Mouse (Mus musculus) stomach, postnatal 0 days (tissue): ENCODE measurements around the gene Aldh2. TPM values are rescaled to one million over a fixed set of nuclear protein-coding genes. Genes with fewer than 3 reads are reported as not detected.

Experiments used
- ATAC-seq: fragments of 200-750 bp; cut with Nextera tagmentation; 2 replicates; pipeline ENCODE4 v1.8.0; 2017; ENCODE audit not compliant: low FRiP score, low TSS enrichment
- DNase-seq: peaks from one replicate; pipeline ENCODE4 v3.0.0-alpha.2; 2016; ENCODE audit warnings: low spot score
- H3K27ac ChIP-seq: fragments of 300-500 bp; sonication (generic); replicated peaks from 2 replicates; pipeline ENCODE4 v1.5.1; 2014; ENCODE audit warnings: mild to moderate bottlenecking, control low read depth
- H3K27me3 ChIP-seq: fragments of 300-500 bp; sonication (generic); 2 replicates; pipeline ENCODE4 v1.6.1; 2014; ENCODE audit warnings: low read length; ENCODE audit not compliant: control insufficient read depth, insufficient read depth
- H3K36me3 ChIP-seq: fragments of 300-500 bp; sonication (generic); 2 replicates; pipeline ENCODE4 v1.6.1; 2014; ENCODE audit warnings: low read length, mixed read lengths; ENCODE audit not compliant: control insufficient read depth, insufficient read depth
- H3K4me1 ChIP-seq: fragments of 300-500 bp; sonication (generic); replicated peaks from 2 replicates; pipeline ENCODE4 v1.6.1; 2014; ENCODE audit warnings: antibody characterized with exemption; ENCODE audit not compliant: control insufficient read depth, insufficient read depth
- H3K4me2 ChIP-seq: fragments of 300-500 bp; sonication (generic); replicated peaks from 2 replicates; pipeline ENCODE4 v1.6.1; 2014; ENCODE audit warnings: low read depth, mild to moderate bottlenecking, control low read depth, moderate library complexity
- H3K4me3 ChIP-seq: fragments of 300-500 bp; sonication (generic); 2 replicates; pipeline ENCODE4 v1.5.1; 2014; ENCODE audit warnings: low read depth, low read length, control low read depth
- H3K9ac ChIP-seq: fragments of 300-500 bp; sonication (generic); 2 replicates; pipeline ENCODE4 v1.6.1; 2014; ENCODE audit warnings: mild to moderate bottlenecking, low read length, control low read depth, mixed read lengths
- H3K9me3 ChIP-seq: fragments of 300-500 bp; sonication (generic); 2 replicates; pipeline ENCODE4 v1.6.1; 2016; ENCODE audit warnings: low read length; ENCODE audit not compliant: control insufficient read depth
- CTCF ChIP-seq: IDR thresholded peaks from 2 replicates; pipeline ENCODE4 v1.5.1; 2016; ENCODE audit warnings: antibody characterized with exemption, low read depth, mild to moderate bottlenecking, moderate library complexity
- EP300 ChIP-seq: optimal IDR thresholded peaks from 2 replicates; pipeline ENCODE3; 2016; ENCODE audit warnings: antibody characterized with exemption
- WGBS: fragments of 180-500 bp; shearing (Covaris S2); extraction: QIAGEN DNeasy Blood & Tissue Kit; methylation state at CpG from one replicate; pipeline ENCODE4 v1.1.7; 2014; 5-methylcytosine and 5-hydroxymethylcytosine counted together
- polyA plus RNA-seq: library from polyadenylated mRNA; unstranded; fragments of >200 nt; fragmentation: Nextera tagmentation; extraction: Ambion mirVana; gene quantifications from 2 replicates; pipeline ENCODE4 v1.2.1, GENCODE M21; 2015

Gene Aldh2
- polyA plus RNA-seq, 1 experiment from 2014 or later: 136 TPM

GRCm38 (mm10) chr5:121546530-121546895, 47.1 kb downstream of the Aldh2 start:
- 16% methylated on average over 6 of the region's 6 CpGs for WGBS
- Histone ChIP-seq H3K9me3 (no peaks in the 10 kb centered on the region), H3K36me3 (no peaks in the 10 kb centered on the region), H3K9ac (peak overlapping the region; percentile 98), H3K4me1 (0 out of 2 replicates have a peak, but pooled peaks cover 2% of the 10 kb centered on the region), H3K4me3 (peak overlapping the region; percentile 93), H3K27ac (peak overlapping the region; percentile 95; the same call in 1 of the 2 replicates), H3K4me2 (peak overlapping the region; percentile 88), H3K27me3 (no peaks in the 10 kb centered on the region)
- peak; percentile 55 for ATAC-seq
- TF ChIP-seq CTCF: peak; percentile 83
- TF ChIP-seq EP300: no peak
- peak; percentile 69 for DNase-seq

GRCm38 (mm10) chr5:121545793-121546529, 47.7 kb downstream of the Aldh2 start, which contains the start of gene Mapkapk5:
Gene Mapkapk5 (minus strand): TSS chr5:121545905.
- H3K4me1 ChIP-seq: 0 out of 2 replicates have a peak, but pooled peaks cover 2% of the 10 kb centered on the region
- peak; percentile 94 for ATAC-seq

DNA sequence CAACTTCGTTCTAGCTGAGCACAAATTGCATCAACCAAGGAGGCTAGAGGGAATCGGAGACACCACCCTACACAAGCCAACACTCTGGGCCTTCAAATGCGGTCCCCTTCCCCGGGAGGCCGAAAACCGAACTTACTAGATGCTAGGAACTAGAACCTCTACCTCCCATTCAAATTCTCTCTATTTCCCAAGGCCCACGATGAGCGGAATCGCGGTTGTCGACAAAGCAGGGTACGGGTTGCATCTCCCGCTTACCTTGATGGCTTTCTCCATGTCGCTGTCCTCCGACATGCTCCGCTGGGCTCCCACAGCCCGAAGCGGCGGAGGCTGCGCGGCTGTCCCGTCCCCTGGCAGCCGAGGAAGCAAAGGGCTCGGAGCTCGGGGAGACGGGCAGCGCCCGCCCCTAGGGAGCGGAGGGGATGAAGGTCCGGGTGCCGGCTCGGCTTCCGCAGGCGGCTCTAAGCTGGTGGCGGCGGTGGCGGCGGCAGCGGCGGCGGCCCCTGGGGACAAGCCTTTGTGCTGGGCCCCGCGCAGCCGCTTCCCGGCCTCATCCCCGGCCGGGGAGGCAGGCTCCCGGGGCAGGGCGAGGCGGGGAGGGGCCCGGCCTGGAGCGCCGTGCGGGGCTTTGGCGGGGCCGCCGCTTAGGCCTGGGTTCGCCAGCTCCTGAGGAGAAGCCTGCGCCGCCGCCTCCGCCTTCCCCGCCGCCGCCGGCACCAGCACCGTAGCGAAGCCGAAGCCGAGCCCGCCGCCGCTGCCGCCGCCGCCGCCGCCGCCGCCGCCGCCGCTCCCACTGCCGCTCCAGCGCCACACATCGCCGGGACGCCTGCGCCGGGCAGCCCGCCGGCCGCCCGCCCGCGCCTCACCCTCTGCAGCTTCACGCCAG, 48.5 kb downstream of the Aldh2 start, which contains the start of the genes Adam1a and Gm42878:
TSS of gene Adam1a (minus strand) at position 573 of the 883 bp plus-strand sequence.
TSS of gene Gm42878 (minus strand) at position 573 of the 883 bp plus-strand sequence.
- DNase-seq (peak; percentile 68), ATAC-seq (peak; percentile 73)
- H3K36me3 ChIP-seq: no peaks in the 10 kb centered on the region
- under 1% methylated on average over 61 of the region's 97 CpGs for WGBS
- H3K27me3 ChIP-seq: no peaks in the 10 kb centered on the region
- H3K4me3 ChIP-seq: peak within 1 kb of the TSS; percentile 93
- H3K9ac ChIP-seq: peak within 1 kb of the TSS; percentile 98
- H3K9me3 ChIP-seq: no peaks in the 10 kb centered on the region
- 0 out of 2 replicates have a peak, but pooled peaks cover 2% of the 10 kb centered on the region for H3K4me1 ChIP-seq
- H3K27ac ChIP-seq: peak within 1 kb of the TSS; percentile 95
- no peak for TF ChIP-seq CTCF
- no peak for TF ChIP-seq EP300
- H3K4me2 ChIP-seq: peak within 1 kb of the TSS; percentile 88

More at GRCm38 (mm10) chr5:121545793-121546529, 47.7 kb downstream of the Aldh2 start, which contains the start of gene Mapkapk5:
- WGBS: 2% methylated on average over 55 of the region's 55 CpGs
- Histone ChIP-seq H3K9ac (peak within 1 kb of the TSS; percentile 98), H3K9me3 (no peaks in the 10 kb centered on the region), H3K4me3 (peak within 1 kb of the TSS; percentile 93), H3K36me3 (no peaks in the 10 kb centered on the region), H3K27me3 (no peaks in the 10 kb centered on the region), H3K27ac (peak within 1 kb of the TSS; percentile 95), H3K4me2 (peak within 1 kb of the TSS; percentile 88)
- TF ChIP-seq CTCF (no peak), EP300 (peak; percentile 24)
- DNase-seq: peak; percentile 96

DNA sequence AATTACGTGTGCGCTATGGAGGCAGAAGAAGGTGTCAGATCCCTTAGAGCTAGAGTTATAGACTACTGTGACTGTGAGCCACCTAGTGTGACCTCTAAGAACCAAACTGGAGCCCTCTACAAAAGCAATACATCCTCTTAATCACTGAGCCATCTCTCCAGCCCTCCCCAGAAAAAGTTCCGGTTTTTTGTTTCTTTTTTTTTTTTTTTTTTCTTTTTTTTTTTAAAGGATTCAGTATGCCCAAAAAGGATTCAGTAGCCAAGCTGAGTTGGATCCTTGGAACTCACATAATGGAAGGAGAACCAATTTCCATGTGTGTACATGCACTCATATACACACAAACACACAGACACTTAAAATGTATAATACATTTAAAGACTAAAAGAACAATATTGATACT, 50.3 kb downstream of the Aldh2 start:
- no peak for ATAC-seq
- Histone ChIP-seq H3K9ac (no peak overlapping the region), H3K4me2 (no peak overlapping the region), H3K36me3 (no peaks in the 10 kb centered on the region), H3K4me1 (0 out of 2 replicates have a peak, but pooled peaks cover 2% of the 10 kb centered on the region), H3K4me3 (no peak overlapping the region), H3K9me3 (no peaks in the 10 kb centered on the region), H3K27ac (no peak overlapping the region), H3K27me3 (no peaks in the 10 kb centered on the region)
- 75% methylated on average over 3 of the region's 3 CpGs for WGBS
- no peak for TF ChIP-seq EP300
- no peak for DNase-seq

DNA sequence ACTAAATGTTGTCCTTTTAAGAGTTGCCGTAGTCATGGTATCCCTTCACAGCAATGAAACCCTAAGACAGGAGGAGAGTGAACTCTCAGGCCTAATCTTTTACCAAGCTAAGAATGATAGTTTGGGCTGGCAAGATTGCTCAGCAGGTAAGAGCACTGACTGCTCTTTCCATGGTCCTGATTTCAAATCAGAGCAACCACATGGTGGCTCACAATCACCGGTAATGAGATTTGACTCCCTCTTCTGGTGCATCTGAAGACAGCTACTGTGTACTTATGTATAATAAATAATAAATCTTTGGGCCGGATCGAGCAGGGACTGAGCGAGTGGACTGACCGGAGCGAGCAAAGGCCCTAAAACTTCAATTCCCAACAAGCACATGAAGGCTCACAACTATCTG, 52.4 kb downstream of the Aldh2 start:
- H3K4me3 ChIP-seq: no peak overlapping the region
- no peak overlapping the region for H3K9ac ChIP-seq
- no peaks in the 10 kb centered on the region for H3K9me3 ChIP-seq
- H3K36me3 ChIP-seq: peaks cover 5% of the 10 kb centered on the region; the same call in 1 of the 2 replicates
- no peaks in the 10 kb centered on the region for H3K27me3 ChIP-seq
- ATAC-seq (no peak), DNase-seq (no peak)
- 0 out of 2 replicates have a peak, but pooled peaks cover 2% of the 10 kb centered on the region for H3K4me1 ChIP-seq
- 74% methylated on average over 7 of the region's 7 CpGs for WGBS
- TF ChIP-seq EP300 (no peak), CTCF (peak; percentile 51)
- no peak overlapping the region for H3K27ac ChIP-seq
- H3K4me2 ChIP-seq: no peak overlapping the region
